ENCODE assay signal across 12 mouse cellular contexts in the genomic region with DNA sequence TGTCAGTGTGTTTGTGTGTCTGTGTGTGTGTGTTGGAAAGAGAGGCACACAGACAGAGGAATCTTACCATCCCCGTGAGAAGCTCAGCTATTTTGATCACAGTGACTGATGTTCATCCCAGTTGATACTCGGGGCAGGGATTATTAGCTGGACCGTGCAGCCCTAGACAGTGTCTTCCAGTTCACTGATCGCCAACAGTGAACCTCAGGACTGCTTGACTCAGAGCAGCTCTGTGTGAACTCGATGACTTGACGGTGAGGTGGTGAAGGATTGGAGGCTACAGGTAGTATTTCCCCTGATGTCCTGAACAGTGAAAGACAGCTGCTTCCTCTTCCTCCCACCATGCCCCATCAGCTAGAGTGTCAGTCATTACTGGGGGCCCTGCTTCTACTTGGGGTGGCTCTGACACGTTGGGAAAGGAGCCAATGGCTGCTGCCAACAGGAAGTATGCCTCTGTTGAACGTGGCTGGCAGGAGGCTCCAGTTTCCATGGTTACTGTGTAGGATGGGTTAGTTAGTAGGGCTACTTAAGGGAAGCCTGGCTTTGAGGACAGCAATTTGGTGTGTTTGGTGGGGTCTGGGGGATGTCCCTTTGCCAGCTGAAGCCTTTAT.
A peak's percentile ranks its signal among the peaks of the same experiment; 100 is the strongest.
DNase-seq lines count a peak whose midpoint lies in the region; ATAC-seq and TF ChIP-seq lines count a peak whose summit lies in the region.
"Had no signal": no experiment of that assay in that cellular context is flagged by ENCODE, and none has a peak within 500 bp of the region (broad histone marks: within the 10 kb centered on the region; RNA-seq: fewer than 3 reads in every experiment).

No protein-coding gene starts in this region.

- H3K4me3 ChIP-seq in kidney, postnatal 0 days (replicated peaks; ENCODE audit: low read depth, low read length) = no peak overlapping the region
- no peak overlapping the region for H3K4me3 ChIP-seq in forebrain, embryonic 16.5 days (replicated peaks; ENCODE audit: low read length)
- H3K4me3 ChIP-seq in midbrain, embryonic 12.5 days = no peak overlapping the region
- H3K4me3 ChIP-seq: limb, embryonic 13.5 days had no signal

- H3K27ac ChIP-seq in kidney, postnatal 0 days = no peak overlapping the region
- no peak overlapping the region for H3K27ac ChIP-seq in forebrain, embryonic 16.5 days (ENCODE audit: low read length)
- 0 out of 2 replicates have a peak overlapping the region, but pooled peaks have one; percentile 17 for H3K27ac ChIP-seq in midbrain, embryonic 12.5 days (replicated peaks)
- H3K27ac ChIP-seq: limb, embryonic 13.5 days had no signal

- no peaks in the 10 kb centered on the region for H3K36me3 ChIP-seq in kidney, postnatal 0 days (ENCODE audit: insufficient read depth, low read length)
- H3K36me3 ChIP-seq in forebrain, embryonic 16.5 days (ENCODE audit: control insufficient read depth, insufficient read depth) = no peaks in the 10 kb centered on the region
- H3K36me3 ChIP-seq in midbrain, embryonic 12.5 days = no peaks in the 10 kb centered on the region
- H3K36me3 ChIP-seq: limb, embryonic 13.5 days had no signal

- no peak for DNase-seq in kidney, postnatal 0 days (ENCODE audit: low spot score)
- DNase-seq in kidney, postnatal 4 days = no peak
- peak; percentile 29 for DNase-seq in A20 (ENCODE audit: low read depth, low spot score)
- no peak for DNase-seq in spleen, postnatal 36 days (ENCODE audit: low spot score in 2 of 2)
- no peak for DNase-seq in embryo, embryonic 10 days (ENCODE audit: low spot score)
- DNase-seq: adrenal gland, postnatal 36 days; heart, postnatal 36 days; thymus, postnatal 4 days had no signal

- no peak overlapping the region for H3K4me2 ChIP-seq in kidney, postnatal 0 days (ENCODE audit: low read length)
- no peak overlapping the region for H3K4me2 ChIP-seq in forebrain, embryonic 16.5 days (ENCODE audit: low read length)
- H3K4me2 ChIP-seq in midbrain, embryonic 12.5 days (replicated peaks) = no peak overlapping the region; the same call in 1 of the 2 replicates
- H3K4me2 ChIP-seq: limb, embryonic 13.5 days had no signal

- no peak overlapping the region for H3K9ac ChIP-seq in kidney, postnatal 0 days (ENCODE audit: low read depth, low read length)
- no peak overlapping the region for H3K9ac ChIP-seq in forebrain, embryonic 16.5 days (replicated peaks; ENCODE audit: low read depth, low read length)
- no peak overlapping the region for H3K9ac ChIP-seq in midbrain, embryonic 12.5 days (replicated peaks)
- H3K9ac ChIP-seq: limb, embryonic 13.5 days had no signal

- ATAC-seq in kidney, postnatal 0 days (replicated peaks; ENCODE audit: low FRiP score, low read depth) = 0 out of 2 replicates have a peak, but pooled peaks have one; percentile 30
- peak; percentile 70 for ATAC-seq in forebrain, embryonic 16.5 days
- peak; percentile 11; the same call in 1 of the 2 replicates for ATAC-seq in midbrain, embryonic 12.5 days (ENCODE audit: low FRiP score, low read depth)
- no peak; the same call in 1 of the 2 replicates for ATAC-seq in megakaryocyte, adult 5-6 weeks (ENCODE audit: poor library complexity, severe bottlenecking)

- WGBS in kidney, postnatal 0 days = 34% methylated on average over 8 of the region's 8 CpGs
- WGBS in forebrain, embryonic 16.5 days = 23% methylated on average over 8 of the region's 8 CpGs
- 31% methylated on average over 8 of the region's 8 CpGs for WGBS in midbrain, embryonic 12.5 days

- no peaks in the 10 kb centered on the region for H3K9me3 ChIP-seq in kidney, postnatal 0 days (replicated peaks; ENCODE audit: low read length)
- H3K9me3 ChIP-seq in forebrain, embryonic 16.5 days (ENCODE audit: control insufficient read depth, low read length) = no peaks in the 10 kb centered on the region
- H3K9me3 ChIP-seq in midbrain, embryonic 12.5 days = no peaks in the 10 kb centered on the region
- H3K9me3 ChIP-seq: limb, embryonic 13.5 days had no signal

- H3K27me3 ChIP-seq in kidney, postnatal 0 days (ENCODE audit: insufficient read depth, low read length) = no peaks in the 10 kb centered on the region
- no peaks in the 10 kb centered on the region for H3K27me3 ChIP-seq in forebrain, embryonic 16.5 days (replicated peaks; ENCODE audit: control insufficient read depth, insufficient read depth, low read length)
- no peaks in the 10 kb centered on the region for H3K27me3 ChIP-seq in midbrain, embryonic 12.5 days
- H3K27me3 ChIP-seq: limb, embryonic 13.5 days had no signal

- H3K4me1 ChIP-seq in kidney, postnatal 0 days (replicated peaks; ENCODE audit: insufficient read depth, low read length) = peaks cover 10% of the 10 kb centered on the region
- H3K4me1 ChIP-seq in forebrain, embryonic 16.5 days (replicated peaks; ENCODE audit: control insufficient read depth, insufficient read depth, low read length) = peaks cover 60% of the 10 kb centered on the region
- H3K4me1 ChIP-seq in midbrain, embryonic 12.5 days = peaks cover 83% of the 10 kb centered on the region

- no peak for TF ChIP-seq CTCF in kidney, postnatal 0 days (IDR thresholded peaks at IDR 0.05; ENCODE audit: low read depth)
